Mouse (Mus musculus): ENCODE measurements around the gene Kcnk10. TPM values are rescaled to one million over a fixed set of nuclear protein-coding genes. Genes with fewer than 3 reads are reported as not detected.

Gene Kcnk10
- polyA plus RNA-seq, 1 experiment from 2014 or later, result 40.9 TPM

GRCm38 (mm10) chr12:98458944-98459343 lies 119.2 kb downstream of the Kcnk10 start:
- H3K4me2 ChIP-seq, result no peak overlapping the region
- H3K9me3 ChIP-seq (ENCODE audit: control insufficient read depth, low read length), result no peaks in the 10 kb centered on the region
- H3K27ac ChIP-seq (ENCODE audit: low read depth, low read length), result no peak overlapping the region
- no peak for ATAC-seq (ENCODE audit: low FRiP score)
- no peak for DNase-seq (ENCODE audit: low spot score, missing footprints)
- no peak overlapping the region for H3K4me3 ChIP-seq (ENCODE audit: low read depth, low read length)
- no peaks in the 10 kb centered on the region for H3K36me3 ChIP-seq (ENCODE audit: control insufficient read depth, insufficient read depth, low read length)
- WGBS, result 91% methylated on average over 4 of the region's 4 CpGs
- no peaks in the 10 kb centered on the region for H3K27me3 ChIP-seq (ENCODE audit: control insufficient read depth, insufficient read depth, low read length)
- H3K4me1 ChIP-seq (ENCODE audit: control insufficient read depth, insufficient read depth, low read length), result no peaks in the 10 kb centered on the region
- no peak overlapping the region for H3K9ac ChIP-seq (ENCODE audit: low read length)

- H3K27ac ChIP-seq (ENCODE audit: low read depth, low read length), result no peak overlapping the region
- WGBS, result 89% methylated on average over 5 of the region's 5 CpGs
Observed at GRCm38 (mm10) chr12:98458516-98458915, 119.6 kb downstream of the Kcnk10 start.

GRCm38 (mm10) chr12:98453161-98453560 lies 124.9 kb downstream of the Kcnk10 start:
- no peak overlapping the region for H3K4me3 ChIP-seq (ENCODE audit: low read depth, low read length)
- no peaks in the 10 kb centered on the region for H3K9me3 ChIP-seq (ENCODE audit: control insufficient read depth, low read length)
- no peaks in the 10 kb centered on the region for H3K36me3 ChIP-seq (ENCODE audit: control insufficient read depth, insufficient read depth, low read length)
- 89% methylated on average over 17 of the region's 17 CpGs for WGBS
- no peak overlapping the region for H3K9ac ChIP-seq (ENCODE audit: low read length)
- DNase-seq (ENCODE audit: low spot score, missing footprints) (no peak), ATAC-seq (ENCODE audit: low FRiP score) (no peak)
- H3K4me1 ChIP-seq (ENCODE audit: control insufficient read depth, insufficient read depth, low read length), result no peaks in the 10 kb centered on the region
- H3K27ac ChIP-seq (ENCODE audit: low read depth, low read length), result no peak overlapping the region
- H3K4me2 ChIP-seq, result no peak overlapping the region
- H3K27me3 ChIP-seq (ENCODE audit: control insufficient read depth, insufficient read depth, low read length), result no peaks in the 10 kb centered on the region

More at GRCm38 (mm10) chr12:98458516-98458915, 119.6 kb downstream of the Kcnk10 start:
- DNase-seq (ENCODE audit: low spot score, missing footprints) (no peak), ATAC-seq (ENCODE audit: low FRiP score) (no peak)
- Histone ChIP-seq H3K4me3 (ENCODE audit: low read depth, low read length) (no peak overlapping the region), H3K4me2 (no peak overlapping the region), H3K4me1 (ENCODE audit: control insufficient read depth, insufficient read depth, low read length) (no peaks in the 10 kb centered on the region), H3K9ac (ENCODE audit: low read length) (no peak overlapping the region), H3K27me3 (ENCODE audit: control insufficient read depth, insufficient read depth, low read length) (no peaks in the 10 kb centered on the region), H3K9me3 (ENCODE audit: control insufficient read depth, low read length) (no peaks in the 10 kb centered on the region), H3K36me3 (ENCODE audit: control insufficient read depth, insufficient read depth, low read length) (no peaks in the 10 kb centered on the region)

- no peak for ATAC-seq (ENCODE audit: low FRiP score)
- 89% methylated on average over 7 of the region's 7 CpGs for WGBS
- peak; percentile 53 for DNase-seq (ENCODE audit: low spot score, missing footprints)
- Histone ChIP-seq H3K36me3 (ENCODE audit: control insufficient read depth, insufficient read depth, low read length) (no peaks in the 10 kb centered on the region), H3K4me1 (ENCODE audit: control insufficient read depth, insufficient read depth, low read length) (no peaks in the 10 kb centered on the region), H3K27me3 (ENCODE audit: control insufficient read depth, insufficient read depth, low read length) (no peaks in the 10 kb centered on the region), H3K9me3 (ENCODE audit: control insufficient read depth, low read length) (no peaks in the 10 kb centered on the region), H3K27ac (ENCODE audit: low read depth, low read length) (no peak overlapping the region), H3K9ac (ENCODE audit: low read length) (no peak overlapping the region), H3K4me3 (ENCODE audit: low read depth, low read length) (no peak overlapping the region), H3K4me2 (no peak overlapping the region)
Observed at GRCm38 (mm10) chr12:98452646-98453045, 125.5 kb downstream of the Kcnk10 start.

- H3K27me3 ChIP-seq (ENCODE audit: control insufficient read depth, insufficient read depth, low read length), result no peaks in the 10 kb centered on the region
- H3K9me3 ChIP-seq (ENCODE audit: control insufficient read depth, low read length), result no peaks in the 10 kb centered on the region
- no peak overlapping the region for H3K27ac ChIP-seq (ENCODE audit: low read depth, low read length)
- H3K4me3 ChIP-seq (ENCODE audit: low read depth, low read length), result no peak overlapping the region
- no peaks in the 10 kb centered on the region for H3K36me3 ChIP-seq (ENCODE audit: control insufficient read depth, insufficient read depth, low read length)
- H3K4me1 ChIP-seq (ENCODE audit: control insufficient read depth, insufficient read depth, low read length), result no peaks in the 10 kb centered on the region
- H3K4me2 ChIP-seq, result no peak overlapping the region
- DNase-seq (ENCODE audit: low spot score, missing footprints) (no peak), ATAC-seq (ENCODE audit: low FRiP score) (no peak)
- no peak overlapping the region for H3K9ac ChIP-seq (ENCODE audit: low read length)
- WGBS, result 80% methylated on average over 5 of the region's 5 CpGs
Observed at GRCm38 (mm10) chr12:98445637-98446036, 132.5 kb downstream of the Kcnk10 start.

GRCm38 (mm10) chr12:98444860-98445259 lies 133.2 kb downstream of the Kcnk10 start:
- H3K9me3 ChIP-seq (ENCODE audit: control insufficient read depth, low read length), result no peaks in the 10 kb centered on the region
- no peaks in the 10 kb centered on the region for H3K36me3 ChIP-seq (ENCODE audit: control insufficient read depth, insufficient read depth, low read length)
- DNase-seq (ENCODE audit: low spot score, missing footprints) (no peak), ATAC-seq (ENCODE audit: low FRiP score) (no peak)
- H3K4me1 ChIP-seq (ENCODE audit: control insufficient read depth, insufficient read depth, low read length), result no peaks in the 10 kb centered on the region
- no peak overlapping the region for H3K9ac ChIP-seq (ENCODE audit: low read length)
- H3K4me2 ChIP-seq, result no peak overlapping the region
- no peak overlapping the region for H3K27ac ChIP-seq (ENCODE audit: low read depth, low read length)
- H3K27me3 ChIP-seq (ENCODE audit: control insufficient read depth, insufficient read depth, low read length), result no peaks in the 10 kb centered on the region
- H3K4me3 ChIP-seq (ENCODE audit: low read depth, low read length), result no peak overlapping the region
- WGBS, result 93% methylated on average over 5 of the region's 5 CpGs

GRCm38 (mm10) chr12:98443754-98444153 lies 134.4 kb downstream of the Kcnk10 start:
- ATAC-seq (ENCODE audit: low FRiP score) (no peak), DNase-seq (ENCODE audit: low spot score, missing footprints) (no peak)
- Histone ChIP-seq H3K9me3 (ENCODE audit: control insufficient read depth, low read length) (no peaks in the 10 kb centered on the region), H3K4me2 (no peak overlapping the region), H3K4me3 (ENCODE audit: low read depth, low read length) (no peak overlapping the region), H3K27me3 (ENCODE audit: control insufficient read depth, insufficient read depth, low read length) (no peaks in the 10 kb centered on the region), H3K27ac (ENCODE audit: low read depth, low read length) (no peak overlapping the region), H3K4me1 (ENCODE audit: control insufficient read depth, insufficient read depth, low read length) (no peaks in the 10 kb centered on the region), H3K36me3 (ENCODE audit: control insufficient read depth, insufficient read depth, low read length) (no peaks in the 10 kb centered on the region), H3K9ac (ENCODE audit: low read length) (no peak overlapping the region)
- 81% methylated on average over 3 of the region's 3 CpGs for WGBS

GRCm38 (mm10) chr12:98438080-98438479 lies 140.0 kb downstream of the Kcnk10 start:
- Histone ChIP-seq H3K4me2 (no peak overlapping the region), H3K4me3 (ENCODE audit: low read depth, low read length) (no peak overlapping the region), H3K27ac (ENCODE audit: low read depth, low read length) (no peak overlapping the region), H3K9me3 (ENCODE audit: control insufficient read depth, low read length) (no peaks in the 10 kb centered on the region), H3K27me3 (ENCODE audit: control insufficient read depth, insufficient read depth, low read length) (no peaks in the 10 kb centered on the region), H3K36me3 (ENCODE audit: control insufficient read depth, insufficient read depth, low read length) (peaks cover 7% of the 10 kb centered on the region), H3K9ac (ENCODE audit: low read length) (no peak overlapping the region), H3K4me1 (ENCODE audit: control insufficient read depth, insufficient read depth, low read length) (no peaks in the 10 kb centered on the region)
- DNase-seq (ENCODE audit: low spot score, missing footprints) (no peak), ATAC-seq (ENCODE audit: low FRiP score) (no peak)
- WGBS, result 75% methylated on average over 2 of the region's 2 CpGs

- 0 out of 2 replicates have a peak, but pooled peaks have one; percentile 33 for ATAC-seq (ENCODE audit: low FRiP score)
- no peak for DNase-seq (ENCODE audit: low spot score, missing footprints)
- H3K27me3 ChIP-seq (ENCODE audit: control insufficient read depth, insufficient read depth, low read length), result no peaks in the 10 kb centered on the region
- H3K4me2 ChIP-seq, result no peak overlapping the region
- no peaks in the 10 kb centered on the region for H3K9me3 ChIP-seq (ENCODE audit: control insufficient read depth, low read length)
- H3K9ac ChIP-seq (ENCODE audit: low read length), result no peak overlapping the region
- no peak overlapping the region for H3K4me3 ChIP-seq (ENCODE audit: low read depth, low read length)
- no peaks in the 10 kb centered on the region for H3K4me1 ChIP-seq (ENCODE audit: control insufficient read depth, insufficient read depth, low read length)
- H3K27ac ChIP-seq (ENCODE audit: low read depth, low read length), result no peak overlapping the region
- H3K36me3 ChIP-seq (ENCODE audit: control insufficient read depth, insufficient read depth, low read length), result peaks cover 7% of the 10 kb centered on the region
- 90% methylated on average over 5 of the region's 5 CpGs for WGBS
Observed at GRCm38 (mm10) chr12:98430683-98431082, 147.4 kb downstream of the Kcnk10 start.

GRCm38 (mm10) chr12:98421340-98421739 lies 156.8 kb downstream of the Kcnk10 start:
- ATAC-seq (ENCODE audit: low FRiP score), result no peak

More at GRCm38 (mm10) chr12:98421340-98421739, 156.8 kb downstream of the Kcnk10 start:
- no peak for DNase-seq (ENCODE audit: low spot score, missing footprints)
- no peak overlapping the region for H3K27ac ChIP-seq (ENCODE audit: low read depth, low read length)
- H3K27me3 ChIP-seq (ENCODE audit: control insufficient read depth, insufficient read depth, low read length), result no peaks in the 10 kb centered on the region
- WGBS, result 83% methylated on average over 7 of the region's 7 CpGs
- H3K36me3 ChIP-seq (ENCODE audit: control insufficient read depth, insufficient read depth, low read length), result no peaks in the 10 kb centered on the region
- H3K4me2 ChIP-seq, result no peak overlapping the region
- H3K4me1 ChIP-seq (ENCODE audit: control insufficient read depth, insufficient read depth, low read length), result no peaks in the 10 kb centered on the region; the same call in 1 of the 2 replicates
- no peak overlapping the region for H3K9ac ChIP-seq (ENCODE audit: low read length)
- H3K4me3 ChIP-seq (ENCODE audit: low read depth, low read length), result no peak overlapping the region
- no peaks in the 10 kb centered on the region for H3K9me3 ChIP-seq (ENCODE audit: control insufficient read depth, low read length)
